Mouse (Mus musculus) liver, embryonic 11.5 days (tissue): ENCODE results near the gene Olfr1245. TPM values are rescaled to one million over a fixed set of nuclear protein-coding genes. Genes with fewer than 3 reads are reported as not detected.

ENCODE experiments used
- polyA plus RNA-seq: library from polyadenylated mRNA; unstranded; fragments of >200 nt; fragmentation: Nextera tagmentation; extraction: Ambion mirVana; gene quantifications from 2 replicates; pipeline ENCODE4 v1.2.1, GENCODE M21; 2014

The Olfr1245 gene
- polyA plus RNA-seq, 1 experiment from 2014 or later = not detected

Other genes with a start within 250 kb of the Olfr1245 start
- gene Olfr1232, start 248.8 kb downstream of the Olfr1245 start, polyA plus RNA-seq = not detected in 2 replicates
- not detected in 2 replicates for gene Olfr1233, start 236.0 kb downstream of the Olfr1245 start, polyA plus RNA-seq
- gene Olfr1234, start 213.6 kb downstream of the Olfr1245 start, polyA plus RNA-seq = not detected in 2 replicates
- not detected in 2 replicates for gene Olfr1238, start 168.8 kb downstream of the Olfr1245 start, polyA plus RNA-seq
- not detected in 2 replicates for gene Olfr1239, start 158.0 kb downstream of the Olfr1245 start, polyA plus RNA-seq
- gene Olfr1240, start 135.4 kb downstream of the Olfr1245 start, polyA plus RNA-seq = not detected in 2 replicates
- gene Olfr1241, start 91.3 kb downstream of the Olfr1245 start, polyA plus RNA-seq = not detected in 2 replicates
- gene Olfr1242, start 80.1 kb downstream of the Olfr1245 start, polyA plus RNA-seq = not detected in 2 replicates
- not detected in 2 replicates for gene Olfr1243, start 47.0 kb downstream of the Olfr1245 start, polyA plus RNA-seq
- not detected in 2 replicates for gene Olfr1246, start 14.7 kb upstream of the Olfr1245 start, polyA plus RNA-seq
- not detected in 2 replicates for gene Olfr1247, start 35.7 kb upstream of the Olfr1245 start, polyA plus RNA-seq
- not detected in 2 replicates for gene Olfr1248, start 39.8 kb upstream of the Olfr1245 start, polyA plus RNA-seq
- gene Olfr1249, start 56.5 kb upstream of the Olfr1245 start, polyA plus RNA-seq = not detected in 2 replicates
- gene Olfr1250, start 83.0 kb upstream of the Olfr1245 start, polyA plus RNA-seq = not detected in 2 replicates
- not detected in 2 replicates for gene Olfr1251, start 93.5 kb upstream of the Olfr1245 start, polyA plus RNA-seq
- not detected in 2 replicates for gene Olfr1252, start 146.6 kb upstream of the Olfr1245 start, polyA plus RNA-seq
- not detected in 2 replicates for gene Olfr1253, start 178.6 kb upstream of the Olfr1245 start, polyA plus RNA-seq
- gene Olfr1254, start 215.2 kb upstream of the Olfr1245 start, polyA plus RNA-seq = not detected in 2 replicates
- gene Olfr1255, start 233.6 kb upstream of the Olfr1245 start, polyA plus RNA-seq = not detected in 2 replicates